ENCODE assay signal across 26 mouse cellular contexts in genomic region chr1:96397982-96398381, GRCm38 (mm10).
DNase-seq lines count a peak whose midpoint lies in the region; ATAC-seq and TF ChIP-seq lines count a peak whose summit lies in the region.
"Had no signal": no experiment of that assay in that cellular context is flagged by ENCODE, and none has a peak within 500 bp of the region (broad histone marks: within the 10 kb centered on the region; RNA-seq: fewer than 3 reads in every experiment).

No protein-coding gene starts in this region.

- H3K27ac ChIP-seq in hindbrain, embryonic 13.5 days = no peak overlapping the region
- H3K27ac ChIP-seq in hindbrain, postnatal 0 days = no peak overlapping the region
- no peak overlapping the region for H3K27ac ChIP-seq in neural tube, embryonic 11.5 days (ENCODE audit: low read depth, low read length)
- H3K27ac ChIP-seq in neural tube, embryonic 15.5 days (replicated peaks) = no peak overlapping the region
- H3K27ac ChIP-seq: embryonic facial prominence, embryonic 10.5 days; embryonic facial prominence, embryonic 13.5 days; forebrain, embryonic 12.5 days; forebrain, embryonic 15.5 days; heart, embryonic 15.5 days; hindbrain, embryonic 10.5 days had no signal

- H3K36me3 ChIP-seq in hindbrain, embryonic 13.5 days = no peaks in the 10 kb centered on the region
- no peaks in the 10 kb centered on the region for H3K36me3 ChIP-seq in hindbrain, postnatal 0 days (ENCODE audit: insufficient read depth, low read length)
- H3K36me3 ChIP-seq in neural tube, embryonic 11.5 days (ENCODE audit: control insufficient read depth, insufficient read depth, low read length) = no peaks in the 10 kb centered on the region
- H3K36me3 ChIP-seq in neural tube, embryonic 15.5 days = no peaks in the 10 kb centered on the region
- H3K36me3 ChIP-seq: embryonic facial prominence, embryonic 10.5 days; embryonic facial prominence, embryonic 13.5 days; forebrain, embryonic 12.5 days; forebrain, embryonic 15.5 days; heart, embryonic 12.5 days; heart, embryonic 15.5 days; hindbrain, embryonic 10.5 days had no signal

- no peak for DNase-seq in hindbrain, postnatal 0 days (ENCODE audit: low spot score)
- no peak for DNase-seq in neural tube, embryonic 11.5 days (ENCODE audit: low spot score)
- no peak for DNase-seq in neural tube, embryonic 10.5 days (ENCODE audit: extremely low spot score, low spot score)
- DNase-seq in urinary bladder, postnatal 4 days (ENCODE audit: low spot score in 2 of 2) = no peak
- DNase-seq: adrenal gland, adult 8-10 months; adrenal gland, postnatal 25 days; cerebellum, adult 11-12 months; cerebellum, adult 8-10 months; cerebellum, postnatal 10 days; cerebellum, postnatal 36 days; embryo, embryonic 11 days; gastrocnemius, postnatal 25 days; heart, adult 18-20 months; heart, postnatal 10 days; heart, postnatal 36 days had no signal

- no peak overlapping the region for H3K9ac ChIP-seq in hindbrain, embryonic 13.5 days
- no peak overlapping the region for H3K9ac ChIP-seq in hindbrain, postnatal 0 days (replicated peaks; ENCODE audit: low read length)
- H3K9ac ChIP-seq in neural tube, embryonic 11.5 days (ENCODE audit: low read length) = no peak overlapping the region
- no peak overlapping the region for H3K9ac ChIP-seq in neural tube, embryonic 15.5 days (replicated peaks)
- H3K9ac ChIP-seq: embryonic facial prominence, embryonic 13.5 days; forebrain, embryonic 12.5 days; forebrain, embryonic 15.5 days; heart, embryonic 12.5 days; heart, embryonic 15.5 days had no signal

- ATAC-seq in hindbrain, embryonic 13.5 days (ENCODE audit: low FRiP score) = 0 out of 2 replicates have a peak, but pooled peaks have one; percentile 68
- ATAC-seq in hindbrain, postnatal 0 days = no peak
- peak; percentile 55; the same call in 1 of the 2 replicates for ATAC-seq in neural tube, embryonic 11.5 days (ENCODE audit: insufficient read depth, low FRiP score, low TSS enrichment)
- 0 out of 2 replicates have a peak, but pooled peaks have one; percentile 63 for ATAC-seq in neural tube, embryonic 15.5 days (ENCODE audit: low FRiP score)
- ATAC-seq: activated CD4-positive, CD25-positive, alpha-beta regulatory T cell, adult 4 months; forebrain, embryonic 15.5 days had no signal

- H3K4me2 ChIP-seq in hindbrain, embryonic 13.5 days = no peak overlapping the region
- no peak overlapping the region for H3K4me2 ChIP-seq in hindbrain, postnatal 0 days (ENCODE audit: low read depth, low read length)
- no peak overlapping the region for H3K4me2 ChIP-seq in neural tube, embryonic 11.5 days (ENCODE audit: low read depth)
- no peak overlapping the region for H3K4me2 ChIP-seq in neural tube, embryonic 15.5 days
- H3K4me2 ChIP-seq: embryonic facial prominence, embryonic 13.5 days; forebrain, embryonic 12.5 days; forebrain, embryonic 15.5 days; heart, embryonic 12.5 days; heart, embryonic 15.5 days had no signal

- H3K4me1 ChIP-seq in hindbrain, embryonic 13.5 days (replicated peaks) = no peaks in the 10 kb centered on the region
- H3K4me1 ChIP-seq in hindbrain, postnatal 0 days (ENCODE audit: insufficient read depth, low read length) = no peaks in the 10 kb centered on the region
- no peaks in the 10 kb centered on the region for H3K4me1 ChIP-seq in neural tube, embryonic 11.5 days (ENCODE audit: control insufficient read depth, insufficient read depth, low read length)
- no peaks in the 10 kb centered on the region for H3K4me1 ChIP-seq in neural tube, embryonic 15.5 days
- H3K4me1 ChIP-seq: embryonic facial prominence, embryonic 10.5 days; embryonic facial prominence, embryonic 13.5 days; forebrain, embryonic 12.5 days; forebrain, embryonic 15.5 days; heart, embryonic 12.5 days; heart, embryonic 15.5 days; hindbrain, embryonic 10.5 days had no signal

- 64% methylated on average over 4 of the region's 4 CpGs for WGBS in hindbrain, embryonic 13.5 days
- 65% methylated on average over 4 of the region's 4 CpGs for WGBS in hindbrain, postnatal 0 days
- 47% methylated on average over 4 of the region's 4 CpGs for WGBS in neural tube, embryonic 11.5 days
- WGBS in neural tube, embryonic 15.5 days = 22% methylated on average over 4 of the region's 4 CpGs

- no peak overlapping the region for H3K4me3 ChIP-seq in hindbrain, embryonic 13.5 days
- H3K4me3 ChIP-seq in hindbrain, postnatal 0 days (ENCODE audit: low read length) = no peak overlapping the region
- H3K4me3 ChIP-seq in neural tube, embryonic 11.5 days (ENCODE audit: low read depth, low read length) = no peak overlapping the region
- no peak overlapping the region for H3K4me3 ChIP-seq in neural tube, embryonic 15.5 days (replicated peaks)
- H3K4me3 ChIP-seq: embryonic facial prominence, embryonic 10.5 days; embryonic facial prominence, embryonic 13.5 days; erythroblast, embryonic 14.5 days; forebrain, embryonic 12.5 days; forebrain, embryonic 15.5 days; heart, embryonic 12.5 days; heart, embryonic 15.5 days; hindbrain, embryonic 10.5 days had no signal

- H3K9me3 ChIP-seq in hindbrain, embryonic 13.5 days = no peaks in the 10 kb centered on the region
- H3K9me3 ChIP-seq in hindbrain, postnatal 0 days (ENCODE audit: low read length) = no peaks in the 10 kb centered on the region
- no peaks in the 10 kb centered on the region for H3K9me3 ChIP-seq in neural tube, embryonic 11.5 days (ENCODE audit: control insufficient read depth, low read length)
- no peaks in the 10 kb centered on the region for H3K9me3 ChIP-seq in neural tube, embryonic 15.5 days (replicated peaks)
- H3K9me3 ChIP-seq: embryonic facial prominence, embryonic 10.5 days; embryonic facial prominence, embryonic 13.5 days; forebrain, embryonic 12.5 days; forebrain, embryonic 15.5 days; heart, embryonic 12.5 days; heart, embryonic 15.5 days; hindbrain, embryonic 10.5 days had no signal

- no peaks in the 10 kb centered on the region for H3K27me3 ChIP-seq in hindbrain, embryonic 13.5 days
- H3K27me3 ChIP-seq in hindbrain, postnatal 0 days (ENCODE audit: insufficient read depth, low read length) = no peaks in the 10 kb centered on the region
- H3K27me3 ChIP-seq in neural tube, embryonic 11.5 days (ENCODE audit: control insufficient read depth, insufficient read depth, low read length) = no peaks in the 10 kb centered on the region
- H3K27me3 ChIP-seq in neural tube, embryonic 15.5 days (replicated peaks) = no peaks in the 10 kb centered on the region
- H3K27me3 ChIP-seq: embryonic facial prominence, embryonic 13.5 days; forebrain, embryonic 12.5 days; forebrain, embryonic 15.5 days; heart, embryonic 12.5 days; heart, embryonic 15.5 days had no signal

- no peak for TF ChIP-seq CTCF in hindbrain, postnatal 0 days (IDR thresholded peaks at IDR 0.05; ENCODE audit: low read depth)
